Mouse (Mus musculus): ENCODE measurements around the gene Caln1. TPM values are rescaled to one million over a fixed set of nuclear protein-coding genes. Genes with fewer than 3 reads are reported as not detected.

Caln1 gene
- polyA plus RNA-seq, 1 experiment from 2014 or later, result 0.31 TPM

- no peak overlapping the region for H3K9ac ChIP-seq (ENCODE audit: low read length)
- no peaks in the 10 kb centered on the region for H3K9me3 ChIP-seq (ENCODE audit: control insufficient read depth, low read length)
- H3K4me2 ChIP-seq (ENCODE audit: low read length), result no peak overlapping the region
- no peaks in the 10 kb centered on the region for H3K36me3 ChIP-seq (ENCODE audit: control insufficient read depth, insufficient read depth, low read length)
- no peak overlapping the region for H3K27ac ChIP-seq (replicated peaks in 1 of 2; ENCODE audit: control insufficient read depth in 1 of 2, insufficient read depth in 1 of 2, low read depth in 2 of 2, low read length in 2 of 2)
- H3K27me3 ChIP-seq (ENCODE audit: control insufficient read depth, insufficient read depth, low read length), result no peaks in the 10 kb centered on the region
- peaks cover 0 to 5% of the 10 kb centered on the region in 2 experiments; a peak in 2 of 4 replicates for H3K4me1 ChIP-seq (ENCODE audit: control insufficient read depth in 2 of 2, insufficient read depth in 2 of 2, low read length in 2 of 2)
- ATAC-seq (ENCODE audit: insufficient number of reproducible peaks, insufficient read depth, low FRiP score, low read depth), result no peak
- H3K4me3 ChIP-seq (ENCODE audit: control insufficient read depth in 1 of 2, insufficient read depth in 1 of 2, low read depth in 1 of 2, low read length in 2 of 2), result no peak overlapping the region
- 26% methylated on average over 16 of the region's 16 CpGs for WGBS
Observed at GRCm38 (mm10) chr5:130688385-130689138, 319.3 kb downstream of the Caln1 start.

GRCm38 (mm10) chr5:130691349-130691748 is 322.1 kb downstream of the Caln1 start:
- WGBS, result 48% methylated on average over 3 of the region's 3 CpGs
- Histone ChIP-seq H3K27ac (replicated peaks in 1 of 2; ENCODE audit: control insufficient read depth in 1 of 2, insufficient read depth in 1 of 2, low read depth in 2 of 2, low read length in 2 of 2) (no peak overlapping the region), H3K27me3 (ENCODE audit: control insufficient read depth, insufficient read depth, low read length) (no peaks in the 10 kb centered on the region), H3K4me1 (ENCODE audit: control insufficient read depth in 2 of 2, insufficient read depth in 2 of 2, low read length in 2 of 2) (peaks cover 0 to 5% of the 10 kb centered on the region in 2 experiments; a peak in 2 of 4 replicates), H3K4me2 (ENCODE audit: low read length) (no peak overlapping the region), H3K36me3 (ENCODE audit: control insufficient read depth, insufficient read depth, low read length) (no peaks in the 10 kb centered on the region), H3K4me3 (ENCODE audit: control insufficient read depth in 1 of 2, insufficient read depth in 1 of 2, low read depth in 1 of 2, low read length in 2 of 2) (no peak overlapping the region), H3K9ac (ENCODE audit: low read length) (no peak overlapping the region), H3K9me3 (ENCODE audit: control insufficient read depth, low read length) (no peaks in the 10 kb centered on the region)
- no peak for ATAC-seq (ENCODE audit: insufficient number of reproducible peaks, insufficient read depth, low FRiP score, low read depth)

GRCm38 (mm10) chr5:130699476-130699875 is 330.2 kb downstream of the Caln1 start:
- Histone ChIP-seq H3K27me3 (ENCODE audit: control insufficient read depth, insufficient read depth, low read length) (no peaks in the 10 kb centered on the region), H3K9ac (ENCODE audit: low read length) (no peak overlapping the region), H3K4me3 (ENCODE audit: control insufficient read depth in 1 of 2, insufficient read depth in 1 of 2, low read depth in 1 of 2, low read length in 2 of 2) (no peak overlapping the region), H3K9me3 (ENCODE audit: control insufficient read depth, low read length) (no peaks in the 10 kb centered on the region), H3K4me1 (ENCODE audit: control insufficient read depth in 2 of 2, insufficient read depth in 2 of 2, low read length in 2 of 2) (no peaks in the 10 kb centered on the region), H3K4me2 (ENCODE audit: low read length) (no peak overlapping the region), H3K36me3 (ENCODE audit: control insufficient read depth, insufficient read depth, low read length) (no peaks in the 10 kb centered on the region), H3K27ac (replicated peaks in 1 of 2; ENCODE audit: control insufficient read depth in 1 of 2, insufficient read depth in 1 of 2, low read depth in 2 of 2, low read length in 2 of 2) (no peak overlapping the region)
- WGBS, result 81% methylated on average over 4 of the region's 4 CpGs
- ATAC-seq (ENCODE audit: insufficient number of reproducible peaks, insufficient read depth, low FRiP score, low read depth), result no peak

- WGBS, result 60% methylated on average over 6 of the region's 6 CpGs
- no peak for ATAC-seq (ENCODE audit: insufficient number of reproducible peaks, insufficient read depth, low FRiP score, low read depth)
Observed at GRCm38 (mm10) chr5:130701777-130702176, 332.5 kb downstream of the Caln1 start.

GRCm38 (mm10) chr5:130702361-130702760 is 333.1 kb downstream of the Caln1 start:
- WGBS, result 63% methylated on average over 4 of the region's 4 CpGs
- no peak overlapping the region for H3K27ac ChIP-seq (replicated peaks in 1 of 2; ENCODE audit: control insufficient read depth in 1 of 2, insufficient read depth in 1 of 2, low read depth in 2 of 2, low read length in 2 of 2)
- no peak for ATAC-seq (ENCODE audit: insufficient number of reproducible peaks, insufficient read depth, low FRiP score, low read depth)

More at GRCm38 (mm10) chr5:130701777-130702176, 332.5 kb downstream of the Caln1 start:
- Histone ChIP-seq H3K4me3 (ENCODE audit: control insufficient read depth in 1 of 2, insufficient read depth in 1 of 2, low read depth in 1 of 2, low read length in 2 of 2) (no peak overlapping the region), H3K4me1 (ENCODE audit: control insufficient read depth in 2 of 2, insufficient read depth in 2 of 2, low read length in 2 of 2) (no peaks in the 10 kb centered on the region), H3K36me3 (ENCODE audit: control insufficient read depth, insufficient read depth, low read length) (no peaks in the 10 kb centered on the region), H3K9me3 (ENCODE audit: control insufficient read depth, low read length) (no peaks in the 10 kb centered on the region), H3K4me2 (ENCODE audit: low read length) (no peak overlapping the region), H3K27ac (replicated peaks in 1 of 2; ENCODE audit: control insufficient read depth in 1 of 2, insufficient read depth in 1 of 2, low read depth in 2 of 2, low read length in 2 of 2) (no peak overlapping the region), H3K9ac (ENCODE audit: low read length) (no peak overlapping the region), H3K27me3 (ENCODE audit: control insufficient read depth, insufficient read depth, low read length) (no peaks in the 10 kb centered on the region)

DNA sequence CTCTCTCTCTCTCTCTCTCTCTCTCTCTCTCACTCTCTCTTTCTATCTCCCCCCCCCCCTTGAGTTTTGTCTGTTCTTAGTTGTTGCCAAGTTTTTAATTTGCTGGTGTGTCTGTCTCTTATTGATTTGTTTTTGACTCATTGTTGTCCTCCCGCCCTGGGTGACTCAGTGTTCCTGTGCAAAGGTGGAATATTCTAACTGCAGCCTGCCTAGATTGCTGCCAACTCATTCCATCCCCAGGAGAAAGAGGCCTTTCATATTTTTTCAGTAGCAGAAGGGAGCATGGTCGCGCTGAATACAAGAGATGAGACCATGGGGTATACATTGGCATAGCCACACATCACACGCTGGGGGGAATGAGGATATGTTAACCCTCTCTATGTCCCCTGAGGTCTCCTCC is 335.6 kb downstream of the Caln1 start:
- Histone ChIP-seq H3K4me3 (ENCODE audit: control insufficient read depth in 1 of 2, insufficient read depth in 1 of 2, low read depth in 1 of 2, low read length in 2 of 2) (no peak overlapping the region), H3K9me3 (ENCODE audit: control insufficient read depth, low read length) (no peaks in the 10 kb centered on the region; the same call in 1 of the 2 replicates), H3K27ac (replicated peaks in 1 of 2; ENCODE audit: control insufficient read depth in 1 of 2, insufficient read depth in 1 of 2, low read depth in 2 of 2, low read length in 2 of 2) (no peak overlapping the region), H3K4me2 (ENCODE audit: low read length) (no peak overlapping the region), H3K4me1 (ENCODE audit: control insufficient read depth in 2 of 2, insufficient read depth in 2 of 2, low read length in 2 of 2) (no peaks in the 10 kb centered on the region), H3K9ac (ENCODE audit: low read length) (no peak overlapping the region), H3K36me3 (ENCODE audit: control insufficient read depth, insufficient read depth, low read length) (no peaks in the 10 kb centered on the region), H3K27me3 (ENCODE audit: control insufficient read depth, insufficient read depth, low read length) (no peaks in the 10 kb centered on the region)
- no peak for ATAC-seq (ENCODE audit: insufficient number of reproducible peaks, insufficient read depth, low FRiP score, low read depth)
- 81% methylated on average over 4 of the region's 4 CpGs for WGBS

More at GRCm38 (mm10) chr5:130702361-130702760, 333.1 kb downstream of the Caln1 start:
- Histone ChIP-seq H3K4me2 (ENCODE audit: low read length) (no peak overlapping the region), H3K27me3 (ENCODE audit: control insufficient read depth, insufficient read depth, low read length) (no peaks in the 10 kb centered on the region), H3K4me3 (ENCODE audit: control insufficient read depth in 1 of 2, insufficient read depth in 1 of 2, low read depth in 1 of 2, low read length in 2 of 2) (no peak overlapping the region), H3K9me3 (ENCODE audit: control insufficient read depth, low read length) (no peaks in the 10 kb centered on the region), H3K36me3 (ENCODE audit: control insufficient read depth, insufficient read depth, low read length) (no peaks in the 10 kb centered on the region), H3K9ac (ENCODE audit: low read length) (no peak overlapping the region), H3K4me1 (ENCODE audit: control insufficient read depth in 2 of 2, insufficient read depth in 2 of 2, low read length in 2 of 2) (no peaks in the 10 kb centered on the region)

GRCm38 (mm10) chr5:130706202-130706855 is 337.1 kb downstream of the Caln1 start:
- no peak for ATAC-seq (ENCODE audit: insufficient number of reproducible peaks, insufficient read depth, low FRiP score, low read depth)
- 42% methylated on average over 6 of the region's 6 CpGs for WGBS
- no peaks in the 10 kb centered on the region for H3K4me1 ChIP-seq (ENCODE audit: control insufficient read depth in 2 of 2, insufficient read depth in 2 of 2, low read length in 2 of 2)
- no peak overlapping the region for H3K27ac ChIP-seq (replicated peaks in 1 of 2; ENCODE audit: control insufficient read depth in 1 of 2, insufficient read depth in 1 of 2, low read depth in 2 of 2, low read length in 2 of 2)
- H3K9me3 ChIP-seq (ENCODE audit: control insufficient read depth, low read length), result peaks cover 3% of the 10 kb centered on the region; the same call in 1 of the 2 replicates
- no peak overlapping the region for H3K9ac ChIP-seq (ENCODE audit: low read length)
- no peak overlapping the region for H3K4me2 ChIP-seq (ENCODE audit: low read length)
- H3K27me3 ChIP-seq (ENCODE audit: control insufficient read depth, insufficient read depth, low read length), result no peaks in the 10 kb centered on the region
- H3K4me3 ChIP-seq (ENCODE audit: control insufficient read depth in 1 of 2, insufficient read depth in 1 of 2, low read depth in 1 of 2, low read length in 2 of 2), result no peak overlapping the region
- H3K36me3 ChIP-seq (ENCODE audit: control insufficient read depth, insufficient read depth, low read length), result no peaks in the 10 kb centered on the region

Data from heart, embryonic 14.5 days (tissue).